Mouse (Mus musculus) adrenal gland, adult 18-20 months (tissue): ENCODE data around the gene Dlx4. TPM values are rescaled to one million over a fixed set of nuclear protein-coding genes. Genes with fewer than 3 reads are reported as not detected.

Experiments
- DNase-seq, 2 experiments: peaks; one replicate each; pipeline ENCODE4 v3.0.0; 2021 to 2022; ENCODE audit warnings: low spot score in 2 of 2
- total RNA-seq, 2 experiments: library from RNA; stranded (reverse); gene quantifications; 1 replicate in 1 of 2; 2 replicates in 1 of 2; pipeline ENCODE4 v1.2.3; 2021

The Dlx4 gene
- total RNA-seq, 2 experiments from 2014 or later: not detected

- no peak for DNase-seq
Measured at GRCm38 (mm10) chr11:95143663-95144062, 2.4 kb downstream of the Dlx4 start.

GRCm38 (mm10) chr11:95142980-95143575 is 3.0 kb downstream of the Dlx4 start:
- peak in 1 of 2 experiments; percentile 34 for DNase-seq

GRCm38 (mm10) chr11:95142258-95142657 is 3.8 kb downstream of the Dlx4 start:
- no peak for DNase-seq

GRCm38 (mm10) chr11:95139871-95140270 is 6.2 kb downstream of the Dlx4 start:
- DNase-seq: no peak

GRCm38 (mm10) chr11:95137281-95137680 is 8.8 kb downstream of the Dlx4 start:
- no peak for DNase-seq

- no peak for DNase-seq
Measured at GRCm38 (mm10) chr11:95133321-95133720, 12.7 kb downstream of the Dlx4 start.

- DNase-seq: no peak
Measured at GRCm38 (mm10) chr11:95130668-95131252, 15.3 kb downstream of the Dlx4 start.

- DNase-seq: no peak
Measured at GRCm38 (mm10) chr11:95128359-95128758, 17.7 kb downstream of the Dlx4 start.

- no peak for DNase-seq
Measured at GRCm38 (mm10) chr11:95126272-95127245, 19.5 kb downstream of the Dlx4 start.

- no peak for DNase-seq
Measured at GRCm38 (mm10) chr11:95125366-95125948, 20.6 kb downstream of the Dlx4 start.

GRCm38 (mm10) chr11:95122100-95122489 is 24.0 kb downstream of the Dlx4 start:
- DNase-seq: no peak

GRCm38 (mm10) chr11:95121161-95122099 is 24.6 kb downstream of the Dlx4 start:
- DNase-seq: no peak

- DNase-seq: no peak
Measured at GRCm38 (mm10) chr11:95120633-95121020, 25.4 kb downstream of the Dlx4 start.

- DNase-seq: no peak
Measured at GRCm38 (mm10) chr11:95119990-95120632, 26.0 kb downstream of the Dlx4 start, which contains the start of gene Dlx3. Gene Dlx3, plus strand, starts transcription at chr11:95120119.

GRCm38 (mm10) chr11:95118505-95118904 is 27.6 kb downstream of the Dlx4 start:
- DNase-seq: peak; percentile 76 to 79

- DNase-seq: peak; percentile 65 to 67
Measured at GRCm38 (mm10) chr11:95117030-95117429, 29.0 kb downstream of the Dlx4 start.

- DNase-seq: no peak
Measured at GRCm38 (mm10) chr11:95110081-95110480, 36.0 kb downstream of the Dlx4 start.

- DNase-seq: no peak
Measured at GRCm38 (mm10) chr11:95109000-95109399, 37.1 kb downstream of the Dlx4 start.

- peak; percentile 87 to 88 for DNase-seq
Measured at GRCm38 (mm10) chr11:95106440-95107236, 39.4 kb downstream of the Dlx4 start.
